Mouse (Mus musculus) thymus, postnatal 10 days (tissue): ENCODE measurements around the gene Cxcl12.

Experiments used
- DNase-seq, 2 experiments: peaks; one replicate each; pipeline ENCODE4 v3.0.0; 2021; ENCODE audit warnings: low spot score in 2 of 2

Cxcl12 gene

GRCm38 (mm10) chr6:117175113-117175793 is 6.9 kb downstream of the Cxcl12 start:
- no peak for DNase-seq

- no peak for DNase-seq
Observed at GRCm38 (mm10) chr6:117176406-117176805, 8.1 kb downstream of the Cxcl12 start.

GRCm38 (mm10) chr6:117180303-117180702 is 12.0 kb downstream of the Cxcl12 start:
- no peak for DNase-seq

GRCm38 (mm10) chr6:117185381-117185780 is 17.0 kb downstream of the Cxcl12 start:
- no peak for DNase-seq

- no peak for DNase-seq
Observed at GRCm38 (mm10) chr6:117190453-117190852, 22.1 kb downstream of the Cxcl12 start.

- DNase-seq = no peak
Observed at GRCm38 (mm10) chr6:117191741-117192140, 23.4 kb downstream of the Cxcl12 start.

- DNase-seq = no peak
Observed at GRCm38 (mm10) chr6:117192678-117193077, 24.3 kb downstream of the Cxcl12 start.

- DNase-seq = no peak
Observed at GRCm38 (mm10) chr6:117195270-117195669, 26.9 kb downstream of the Cxcl12 start.

- DNase-seq = no peak
Observed at GRCm38 (mm10) chr6:117198871-117199270, 30.5 kb downstream of the Cxcl12 start.

GRCm38 (mm10) chr6:117199718-117200117 is 31.4 kb downstream of the Cxcl12 start:
- no peak for DNase-seq

GRCm38 (mm10) chr6:117200916-117201315 is 32.6 kb downstream of the Cxcl12 start:
- DNase-seq = no peak

GRCm38 (mm10) chr6:117201396-117201795 is 33.1 kb downstream of the Cxcl12 start:
- no peak for DNase-seq

GRCm38 (mm10) chr6:117201859-117202258 is 33.5 kb downstream of the Cxcl12 start:
- no peak for DNase-seq

GRCm38 (mm10) chr6:117202856-117203400 is 34.6 kb downstream of the Cxcl12 start:
- DNase-seq = no peak

- DNase-seq = no peak
Observed at GRCm38 (mm10) chr6:117204112-117204511, 35.8 kb downstream of the Cxcl12 start.

GRCm38 (mm10) chr6:117206834-117207233 is 38.5 kb downstream of the Cxcl12 start:
- DNase-seq = no peak

- DNase-seq = no peak
Observed at GRCm38 (mm10) chr6:117207289-117207688, 39.0 kb downstream of the Cxcl12 start.

- no peak for DNase-seq
Observed at GRCm38 (mm10) chr6:117210086-117210485, 41.8 kb downstream of the Cxcl12 start.

- no peak for DNase-seq
Observed at GRCm38 (mm10) chr6:117210536-117210935, 42.2 kb downstream of the Cxcl12 start.

GRCm38 (mm10) chr6:117214506-117214905 is 46.2 kb downstream of the Cxcl12 start:
- DNase-seq = no peak

- DNase-seq = no peak
Observed at GRCm38 (mm10) chr6:117218442-117219299, 50.3 kb downstream of the Cxcl12 start.

- no peak for DNase-seq
Observed at GRCm38 (mm10) chr6:117219300-117219680, 51.0 kb downstream of the Cxcl12 start.
